Mouse (Mus musculus): ENCODE data around the gene Rab38. TPM values are rescaled to one million over a fixed set of nuclear protein-coding genes. Genes with fewer than 3 reads are reported as not detected.

Rab38 gene
- not detected in 2 replicates for polyA plus RNA-seq (2012; rRNA removed)

- no peak within 1 kb of the TSS for H3K27ac ChIP-seq (ENCODE audit: control insufficient read depth, insufficient read depth, low read depth, low read length)
- peak within 1 kb of the TSS; percentile 15 for H3K4me3 ChIP-seq (ENCODE audit: control insufficient read depth, low read depth, low read length)
- H3K36me3 ChIP-seq (ENCODE audit: control insufficient read depth, insufficient read depth, low read length) = no peaks in the 10 kb centered on the region
- TF ChIP-seq POLR2A (IDR thresholded peaks at IDR 0.05; ENCODE audit: control insufficient read depth, low read depth, low read length) = no peak
- no peak for TF ChIP-seq CTCF (IDR thresholded peaks at IDR 0.05; ENCODE audit: control insufficient read depth, insufficient read depth, insufficient replicate concordance, low read depth, low read length)
- H3K4me1 ChIP-seq (ENCODE audit: control insufficient read depth, insufficient read depth, low read length) = peaks cover 2% of the 10 kb centered on the region; the same call in 1 of the 2 replicates
- H3K27me3 ChIP-seq (ENCODE audit: control insufficient read depth, insufficient read depth, low read length) = no peaks in the 10 kb centered on the region
Observed at GRCm38 (mm10) chr7:88429786-88430691, at the start of gene Rab38. Rab38 (plus strand) TSS chr7:88430273.

GRCm38 (mm10) chr7:88394568-88394967 lies 35.5 kb upstream of the Rab38 start:
- no peak overlapping the region for H3K27ac ChIP-seq (ENCODE audit: control insufficient read depth, insufficient read depth, low read depth, low read length)
- TF ChIP-seq CTCF (IDR thresholded peaks at IDR 0.05; ENCODE audit: control insufficient read depth, insufficient read depth, insufficient replicate concordance, low read depth, low read length) (no peak), POLR2A (IDR thresholded peaks at IDR 0.05; ENCODE audit: control insufficient read depth, low read depth, low read length) (no peak)
- H3K4me3 ChIP-seq (ENCODE audit: control insufficient read depth, low read depth, low read length) = no peak overlapping the region
- no peaks in the 10 kb centered on the region for H3K36me3 ChIP-seq (ENCODE audit: control insufficient read depth, insufficient read depth, low read length)
- H3K27me3 ChIP-seq (ENCODE audit: control insufficient read depth, insufficient read depth, low read length) = no peaks in the 10 kb centered on the region
- H3K4me1 ChIP-seq (ENCODE audit: control insufficient read depth, insufficient read depth, low read length) = no peaks in the 10 kb centered on the region

- H3K4me1 ChIP-seq (ENCODE audit: control insufficient read depth, insufficient read depth, low read length) = no peaks in the 10 kb centered on the region
- no peaks in the 10 kb centered on the region for H3K27me3 ChIP-seq (ENCODE audit: control insufficient read depth, insufficient read depth, low read length)
- no peaks in the 10 kb centered on the region for H3K36me3 ChIP-seq (ENCODE audit: control insufficient read depth, insufficient read depth, low read length)
- no peak for TF ChIP-seq CTCF (IDR thresholded peaks at IDR 0.05; ENCODE audit: control insufficient read depth, insufficient read depth, insufficient replicate concordance, low read depth, low read length)
- TF ChIP-seq POLR2A (IDR thresholded peaks at IDR 0.05; ENCODE audit: control insufficient read depth, low read depth, low read length) = no peak
- H3K27ac ChIP-seq (ENCODE audit: control insufficient read depth, insufficient read depth, low read depth, low read length) = no peak overlapping the region
- H3K4me3 ChIP-seq (ENCODE audit: control insufficient read depth, low read depth, low read length) = no peak overlapping the region
Observed at GRCm38 (mm10) chr7:88395745-88396144, 34.3 kb upstream of the Rab38 start.

- TF ChIP-seq POLR2A (IDR thresholded peaks at IDR 0.05; ENCODE audit: control insufficient read depth, low read depth, low read length) (no peak), CTCF (IDR thresholded peaks at IDR 0.05; ENCODE audit: control insufficient read depth, insufficient read depth, insufficient replicate concordance, low read depth, low read length) (no peak)
Observed at GRCm38 (mm10) chr7:88405311-88405710, 24.8 kb upstream of the Rab38 start.

GRCm38 (mm10) chr7:88406466-88406865 lies 23.6 kb upstream of the Rab38 start:
- TF ChIP-seq CTCF (IDR thresholded peaks at IDR 0.05; ENCODE audit: control insufficient read depth, insufficient read depth, insufficient replicate concordance, low read depth, low read length) (no peak), POLR2A (IDR thresholded peaks at IDR 0.05; ENCODE audit: control insufficient read depth, low read depth, low read length) (no peak)
- Histone ChIP-seq H3K27me3 (ENCODE audit: control insufficient read depth, insufficient read depth, low read length) (no peaks in the 10 kb centered on the region), H3K27ac (ENCODE audit: control insufficient read depth, insufficient read depth, low read depth, low read length) (no peak overlapping the region), H3K36me3 (ENCODE audit: control insufficient read depth, insufficient read depth, low read length) (no peaks in the 10 kb centered on the region), H3K4me3 (ENCODE audit: control insufficient read depth, low read depth, low read length) (no peak overlapping the region), H3K4me1 (ENCODE audit: control insufficient read depth, insufficient read depth, low read length) (no peaks in the 10 kb centered on the region)

More at GRCm38 (mm10) chr7:88405311-88405710, 24.8 kb upstream of the Rab38 start:
- H3K4me3 ChIP-seq (ENCODE audit: control insufficient read depth, low read depth, low read length) = no peak overlapping the region
- H3K4me1 ChIP-seq (ENCODE audit: control insufficient read depth, insufficient read depth, low read length) = no peaks in the 10 kb centered on the region
- no peak overlapping the region for H3K27ac ChIP-seq (ENCODE audit: control insufficient read depth, insufficient read depth, low read depth, low read length)
- H3K27me3 ChIP-seq (ENCODE audit: control insufficient read depth, insufficient read depth, low read length) = no peaks in the 10 kb centered on the region
- H3K36me3 ChIP-seq (ENCODE audit: control insufficient read depth, insufficient read depth, low read length) = no peaks in the 10 kb centered on the region

GRCm38 (mm10) chr7:88421821-88422220 lies 8.3 kb upstream of the Rab38 start:
- H3K27ac ChIP-seq (ENCODE audit: control insufficient read depth, insufficient read depth, low read depth, low read length) = no peak overlapping the region
- H3K36me3 ChIP-seq (ENCODE audit: control insufficient read depth, insufficient read depth, low read length) = no peaks in the 10 kb centered on the region
- no peak overlapping the region for H3K4me3 ChIP-seq (ENCODE audit: control insufficient read depth, low read depth, low read length)
- TF ChIP-seq CTCF (IDR thresholded peaks at IDR 0.05; ENCODE audit: control insufficient read depth, insufficient read depth, insufficient replicate concordance, low read depth, low read length) = no peak
- no peaks in the 10 kb centered on the region for H3K4me1 ChIP-seq (ENCODE audit: control insufficient read depth, insufficient read depth, low read length)
- H3K27me3 ChIP-seq (ENCODE audit: control insufficient read depth, insufficient read depth, low read length) = no peaks in the 10 kb centered on the region

- Histone ChIP-seq H3K4me1 (ENCODE audit: control insufficient read depth, insufficient read depth, low read length) (no peaks in the 10 kb centered on the region), H3K27me3 (ENCODE audit: control insufficient read depth, insufficient read depth, low read length) (no peaks in the 10 kb centered on the region), H3K36me3 (ENCODE audit: control insufficient read depth, insufficient read depth, low read length) (no peaks in the 10 kb centered on the region), H3K4me3 (ENCODE audit: control insufficient read depth, low read depth, low read length) (no peak overlapping the region), H3K27ac (ENCODE audit: control insufficient read depth, insufficient read depth, low read depth, low read length) (no peak overlapping the region)
- no peak for TF ChIP-seq POLR2A (IDR thresholded peaks at IDR 0.05; ENCODE audit: control insufficient read depth, low read depth, low read length)
- no peak for TF ChIP-seq CTCF (IDR thresholded peaks at IDR 0.05; ENCODE audit: control insufficient read depth, insufficient read depth, insufficient replicate concordance, low read depth, low read length)
Observed at GRCm38 (mm10) chr7:88423889-88424288, 6.2 kb upstream of the Rab38 start.
